Mouse (Mus musculus) adrenal gland, postnatal 14 days (tissue): ENCODE results near the gene Zfp213. TPM values are rescaled to one million over a fixed set of nuclear protein-coding genes. Genes with fewer than 3 reads are reported as not detected.

Experiments used
- total RNA-seq: library from RNA; stranded (reverse); gene quantifications from 2 replicates; pipeline ENCODE4 v1.2.3, GENCODE M21; 2021

Gene Zfp213
- total RNA-seq, 1 experiment from 2014 or later: 9.2 TPM

Other genes starting within 250 kb of the Zfp213 start
- not detected in 2 replicates for gene Vmn2r115, start 220.5 kb downstream of the Zfp213 start, total RNA-seq
- gene Vmn2r116, start 179.6 kb downstream of the Zfp213 start, total RNA-seq: not detected in 2 replicates
- not detected in 2 replicates for gene Vmn2r117, start 84.5 kb downstream of the Zfp213 start, total RNA-seq
- 8.5 and 14.6 TPM in 2 replicates for gene Zfp13, start 35.2 kb upstream of the Zfp213 start, total RNA-seq
- not detected in 2 replicates for gene Zscan10, start 36.6 kb upstream of the Zfp213 start, total RNA-seq
- 0.37 and 0.53 TPM in 2 replicates for gene Mmp25, start 81.0 kb upstream of the Zfp213 start, total RNA-seq
- not detected in 2 replicates for gene Bicdl2, start 96.3 kb upstream of the Zfp213 start, total RNA-seq
- gene Hcfc1r1, start 109.4 kb upstream of the Zfp213 start, total RNA-seq: 158 and 163 TPM in 2 replicates
- 25.2 and 26.3 TPM in 2 replicates for gene Thoc6, start 109.6 kb upstream of the Zfp213 start, total RNA-seq
- 85.2 and 119 TPM in 2 replicates for gene Tnfrsf12a, start 113.2 kb upstream of the Zfp213 start, total RNA-seq
- 0.30 TPM in 1 of 2 replicates, not detected in the other for gene Cldn6, start 115.0 kb upstream of the Zfp213 start, total RNA-seq
- not detected in 2 replicates for gene Cldn9, start 119.8 kb upstream of the Zfp213 start, total RNA-seq
- 1.9 and 3.8 TPM in 2 replicates for gene 1520401A03Rik, start 158.5 kb upstream of the Zfp213 start, total RNA-seq
- 9.7 and 11.3 TPM in 2 replicates for gene Pkmyt1, start 162.1 kb upstream of the Zfp213 start, total RNA-seq
- 11.3 and 14.3 TPM in 2 replicates for gene Paqr4, start 176.6 kb upstream of the Zfp213 start, total RNA-seq
- gene Kremen2, start 181.6 kb upstream of the Zfp213 start, total RNA-seq: not detected in 2 replicates
- 44.4 and 46.4 TPM in 2 replicates for gene Flywch1, start 207.4 kb upstream of the Zfp213 start, total RNA-seq
- gene Flywch2, start 221.8 kb upstream of the Zfp213 start, total RNA-seq: 6.5 and 9.8 TPM in 2 replicates
- gene Srrm2, start 226.3 kb upstream of the Zfp213 start, total RNA-seq: 515 and 599 TPM in 2 replicates